Mouse (Mus musculus) urinary bladder, postnatal 0 days (tissue): Measurements from ENCODE around the gene Aldh3b2. TPM values are rescaled to one million over a fixed set of nuclear protein-coding genes. Genes with fewer than 3 reads are reported as not detected.

ENCODE experiments used
- polyA plus RNA-seq: library from polyadenylated mRNA; unstranded; fragments of >200 nt; fragmentation: Nextera tagmentation; extraction: Ambion mirVana; gene quantifications from 2 replicates; pipeline ENCODE4 v1.2.1, GENCODE M21; 2015

Aldh3b2 gene
- 122 and 144 TPM in 2 replicates for polyA plus RNA-seq

GRCm38 (mm10) chr19:3972229-3972628, at the start of gene Aldh3b2:
Aldh3b2 (plus strand) TSS chr19:3972328.

GRCm38 (mm10) chr19:3929211-3929941, 42.8 kb upstream of the Aldh3b2 start, which contains the start of gene Aldh3b1:
Aldh3b1 (minus strand) TSS chr19:3929808.

GRCm38 (mm10) chr19:3935032-3935895, 36.9 kb upstream of the Aldh3b2 start, which contains the start of gene Unc93b1:
Unc93b1 (plus strand) TSS chr19:3935186.

GRCm38 (mm10) chr19:3958470-3958869, 13.7 kb upstream of the Aldh3b2 start, which contains the start of gene Aldh3b3:
Aldh3b3 (plus strand) TSS chr19:3958645.

GRCm38 (mm10) chr19:3986334-3986733, 14.2 kb downstream of the Aldh3b2 start, which contains the start of gene Acy3:
Acy3 (plus strand) TSS chr19:3986570.

GRCm38 (mm10) chr19:3992416-3992815, 20.3 kb downstream of the Aldh3b2 start, which contains the start of gene Tbx10:
Tbx10 (plus strand) TSS chr19:3992752.

GRCm38 (mm10) chr19:4000119-4000900, 28.2 kb downstream of the Aldh3b2 start, which contains the start of the genes Nudt8 and Gm49405:
Nudt8 (plus strand) TSS chr19:4000580.
Gm49405 (plus strand) TSS chr19:4000626.

GRCm38 (mm10) chr19:4003112-4003511, 31.0 kb downstream of the Aldh3b2 start, which contains the start of gene Doc2g:
Doc2g (plus strand) TSS chr19:4003313.

GRCm38 (mm10) chr19:4012432-4013022, 40.4 kb downstream of the Aldh3b2 start, which contains the start of gene Ndufv1:
Ndufv1 (minus strand) TSS chr19:4012806.

Other genes with a start within 250 kb of the Aldh3b2 start
- 14.4 and 15.2 TPM in 2 replicates for gene Kmt5b, start 204.9 kb upstream of the Aldh3b2 start, polyA plus RNA-seq
- gene Chka, start 120.6 kb upstream of the Aldh3b2 start, polyA plus RNA-seq, result 21.8 and 25.8 TPM in 2 replicates
- 18.2 and 23.2 TPM in 2 replicates for gene Tcirg1, start 65.2 kb upstream of the Aldh3b2 start, polyA plus RNA-seq
- gene Ndufs8, start 59.6 kb upstream of the Aldh3b2 start, polyA plus RNA-seq, result 279 and 309 TPM in 2 replicates
- 3.3 and 8.6 TPM in 2 replicates for gene Aldh3b1, start 42.5 kb upstream of the Aldh3b2 start, polyA plus RNA-seq
- 21.7 and 32.0 TPM in 2 replicates for gene Unc93b1, start 37.1 kb upstream of the Aldh3b2 start, polyA plus RNA-seq
- 0.29 and 0.30 TPM in 2 replicates for gene Aldh3b3, start 13.7 kb upstream of the Aldh3b2 start, polyA plus RNA-seq
- 6.1 and 7.0 TPM in 2 replicates for gene Acy3, start 14.2 kb downstream of the Aldh3b2 start, polyA plus RNA-seq
- gene Tbx10, start 20.4 kb downstream of the Aldh3b2 start, polyA plus RNA-seq, result 0.11 TPM in 1 of 2 replicates, not detected in the other
- gene Nudt8, start 28.3 kb downstream of the Aldh3b2 start, polyA plus RNA-seq, result 29.1 and 36.0 TPM in 2 replicates
- gene Gm49405, start 28.3 kb downstream of the Aldh3b2 start, polyA plus RNA-seq, result 0.82 and 1.3 TPM in 2 replicates
- gene Doc2g, start 31.0 kb downstream of the Aldh3b2 start, polyA plus RNA-seq, result 1.5 and 2.1 TPM in 2 replicates
- 170 and 175 TPM in 2 replicates for gene Ndufv1, start 40.5 kb downstream of the Aldh3b2 start, polyA plus RNA-seq
- gene Gstp1, start 65.7 kb downstream of the Aldh3b2 start, polyA plus RNA-seq, result 432 and 441 TPM in 2 replicates
- 21.6 and 25.1 TPM in 2 replicates for gene Gstp2, start 73.7 kb downstream of the Aldh3b2 start, polyA plus RNA-seq
- gene Gstp3, start 87.2 kb downstream of the Aldh3b2 start, polyA plus RNA-seq, result 0.33 and 0.52 TPM in 2 replicates
- not detected in 2 replicates for gene Cabp2, start 109.2 kb downstream of the Aldh3b2 start, polyA plus RNA-seq
- 75.9 and 93.8 TPM in 2 replicates for gene Cdk2ap2, start 124.9 kb downstream of the Aldh3b2 start, polyA plus RNA-seq
- 10.2 and 13.2 TPM in 2 replicates for gene Pitpnm1, start 127.7 kb downstream of the Aldh3b2 start, polyA plus RNA-seq
- 76.9 and 77.9 TPM in 2 replicates for gene Aip, start 153.5 kb downstream of the Aldh3b2 start, polyA plus RNA-seq
- not detected in 2 replicates for gene Gpr152, start 167.5 kb downstream of the Aldh3b2 start, polyA plus RNA-seq
- gene Cabp4, start 171.7 kb downstream of the Aldh3b2 start, polyA plus RNA-seq, result 0.28 and 0.41 TPM in 2 replicates
- 130 and 133 TPM in 2 replicates for gene Coro1b, start 176.3 kb downstream of the Aldh3b2 start, polyA plus RNA-seq
- gene Ptprcap, start 181.3 kb downstream of the Aldh3b2 start, polyA plus RNA-seq, result 0.54 and 0.65 TPM in 2 replicates
- gene Rps6kb2, start 191.0 kb downstream of the Aldh3b2 start, polyA plus RNA-seq, result 28.6 and 31.4 TPM in 2 replicates
- gene Carns1, start 203.2 kb downstream of the Aldh3b2 start, polyA plus RNA-seq, result 5.8 and 7.8 TPM in 2 replicates
- 1.3 and 1.5 TPM in 2 replicates for gene Tbc1d10c, start 219.0 kb downstream of the Aldh3b2 start, polyA plus RNA-seq
- gene Ppp1ca, start 219.7 kb downstream of the Aldh3b2 start, polyA plus RNA-seq, result 476 and 486 TPM in 2 replicates
- gene Rad9a, start 229.3 kb downstream of the Aldh3b2 start, polyA plus RNA-seq, result 12.6 and 15.8 TPM in 2 replicates
- gene Clcf1, start 241.9 kb downstream of the Aldh3b2 start, polyA plus RNA-seq, result 1.8 TPM in 2 replicates
- gene AC109138.7, start 242.0 kb downstream of the Aldh3b2 start, polyA plus RNA-seq, result not detected in 2 replicates